9 mouse cellular contexts compared by ENCODE assay signal in genomic region chr17:28213236-28213635, GRCm38 (mm10). TPM values are rescaled to one million over a fixed set of nuclear protein-coding genes. Genes with fewer than 3 reads are reported as not detected.
DNase-seq lines count a peak whose midpoint lies in the region; ATAC-seq and TF ChIP-seq lines count a peak whose summit lies in the region.
"Had no signal": no experiment of that assay in that cellular context is flagged by ENCODE, and none has a peak within 500 bp of the region (broad histone marks: within the 10 kb centered on the region; RNA-seq: fewer than 3 reads in every experiment).

No protein-coding gene starts in this region.

- no peak overlapping the region for H3K4me2 ChIP-seq in forebrain, postnatal 0 days (ENCODE audit: low read depth)
- H3K4me2 ChIP-seq in forebrain, embryonic 14.5 days (ENCODE audit: low read length) = no peak overlapping the region
- H3K4me2 ChIP-seq in midbrain, postnatal 0 days (ENCODE audit: low read depth, low read length, poor library complexity, severe bottlenecking) = no peak overlapping the region
- H3K4me2 ChIP-seq in midbrain, embryonic 16.5 days (ENCODE audit: low read length) = no peak overlapping the region
- no peak overlapping the region for H3K4me2 ChIP-seq in stomach, postnatal 0 days (replicated peaks; ENCODE audit: low read depth)

- H3K36me3 ChIP-seq in forebrain, postnatal 0 days (ENCODE audit: insufficient read depth) = no peaks in the 10 kb centered on the region
- no peaks in the 10 kb centered on the region for H3K36me3 ChIP-seq in forebrain, embryonic 14.5 days (ENCODE audit: control insufficient read depth, insufficient read depth, low read length)
- no peaks in the 10 kb centered on the region for H3K36me3 ChIP-seq in midbrain, postnatal 0 days (ENCODE audit: insufficient read depth, low read length)
- no peaks in the 10 kb centered on the region for H3K36me3 ChIP-seq in midbrain, embryonic 16.5 days (ENCODE audit: control insufficient read depth, insufficient read depth, low read length)
- H3K36me3 ChIP-seq in stomach, postnatal 0 days (ENCODE audit: control insufficient read depth, insufficient read depth, low read length) = no peaks in the 10 kb centered on the region
- H3K36me3 ChIP-seq: limb, embryonic 10.5 days had no signal

- no peak for DNase-seq in forebrain, postnatal 0 days
- DNase-seq in forebrain, embryonic 14.5 days (ENCODE audit: low spot score) = no peak
- no peak for DNase-seq in midbrain, postnatal 0 days (ENCODE audit: low spot score)
- peak; percentile 68 for DNase-seq in stomach, postnatal 0 days (ENCODE audit: low spot score)
- no peak for DNase-seq in ovary, adult 18-20 months (ENCODE audit: low spot score)
- DNase-seq in spleen, adult 18-20 months = no peak

- WGBS in forebrain, postnatal 0 days = 30% methylated on average over 4 of the region's 4 CpGs
- 22% methylated on average over 4 of the region's 4 CpGs for WGBS in forebrain, embryonic 14.5 days
- WGBS in midbrain, postnatal 0 days = 29% methylated on average over 4 of the region's 4 CpGs
- 38% methylated on average over 4 of the region's 4 CpGs for WGBS in midbrain, embryonic 16.5 days
- 41% methylated on average over 4 of the region's 4 CpGs for WGBS in bone marrow, adult 2 months
- WGBS in stomach, postnatal 0 days = 28% methylated on average over 4 of the region's 4 CpGs

- peak; percentile 50 for TF ChIP-seq CTCF in forebrain, postnatal 0 days (IDR thresholded peaks at IDR 0.05; ENCODE audit: low read depth)
- TF ChIP-seq CTCF in midbrain, postnatal 0 days (IDR thresholded peaks at IDR 0.05) = peak; percentile 60
- TF ChIP-seq CTCF in bone marrow, adult 2 months (IDR thresholded peaks at IDR 0.05; ENCODE audit: control insufficient read depth, insufficient read depth, low read length) = peak; percentile 69
- TF ChIP-seq CTCF in stomach, postnatal 0 days (IDR thresholded peaks at IDR 0.05; ENCODE audit: low read depth) = peak; percentile 73

- no peak for ATAC-seq in forebrain, postnatal 0 days
- ATAC-seq in forebrain, embryonic 14.5 days = no peak
- no peak for ATAC-seq in midbrain, postnatal 0 days (ENCODE audit: low FRiP score)
- ATAC-seq in midbrain, embryonic 16.5 days = no peak
- ATAC-seq in stomach, postnatal 0 days (ENCODE audit: low FRiP score, low TSS enrichment) = peak; percentile 36; the same call in 1 of the 2 replicates

- no peak overlapping the region for H3K27ac ChIP-seq in forebrain, postnatal 0 days (ENCODE audit: low read depth, low read length)
- H3K27ac ChIP-seq in forebrain, embryonic 14.5 days (ENCODE audit: low read depth, low read length) = no peak overlapping the region
- H3K27ac ChIP-seq in midbrain, postnatal 0 days (ENCODE audit: low read depth, low read length) = no peak overlapping the region
- no peak overlapping the region for H3K27ac ChIP-seq in midbrain, embryonic 16.5 days (ENCODE audit: low read length)
- H3K27ac ChIP-seq in bone marrow, adult 2 months (ENCODE audit: control insufficient read depth, insufficient read depth, low read depth, low read length, poor library complexity) = no peak overlapping the region
- H3K27ac ChIP-seq in stomach, postnatal 0 days (replicated peaks) = peak overlapping the region; percentile 70; the same call in 1 of the 2 replicates

- H3K4me3 ChIP-seq in forebrain, postnatal 0 days (ENCODE audit: low read depth, low read length) = no peak overlapping the region
- H3K4me3 ChIP-seq in forebrain, embryonic 14.5 days (ENCODE audit: low read depth, low read length) = no peak overlapping the region
- H3K4me3 ChIP-seq in midbrain, postnatal 0 days (ENCODE audit: low read depth, low read length) = no peak overlapping the region
- H3K4me3 ChIP-seq in midbrain, embryonic 16.5 days (ENCODE audit: low read depth, low read length) = no peak overlapping the region
- H3K4me3 ChIP-seq in bone marrow, adult 2 months (replicated peaks; ENCODE audit: control insufficient read depth, low read depth, low read length) = no peak overlapping the region
- no peak overlapping the region for H3K4me3 ChIP-seq in stomach, postnatal 0 days (ENCODE audit: low read depth, low read length)
- H3K4me3 ChIP-seq: limb, embryonic 10.5 days had no signal

- no peaks in the 10 kb centered on the region for H3K4me1 ChIP-seq in forebrain, postnatal 0 days (ENCODE audit: insufficient read depth)
- H3K4me1 ChIP-seq in forebrain, embryonic 14.5 days (ENCODE audit: control insufficient read depth, insufficient read depth, low read length) = no peaks in the 10 kb centered on the region
- no peaks in the 10 kb centered on the region for H3K4me1 ChIP-seq in midbrain, postnatal 0 days (ENCODE audit: insufficient read depth, low read length)
- H3K4me1 ChIP-seq in midbrain, embryonic 16.5 days (ENCODE audit: control insufficient read depth, insufficient read depth, low read length) = no peaks in the 10 kb centered on the region
- H3K4me1 ChIP-seq in bone marrow, adult 2 months (ENCODE audit: control insufficient read depth, insufficient read depth, low read length) = peaks cover 9% of the 10 kb centered on the region
- no peaks in the 10 kb centered on the region; the same call in 1 of the 2 replicates for H3K4me1 ChIP-seq in stomach, postnatal 0 days (replicated peaks; ENCODE audit: control insufficient read depth, insufficient read depth)

- H3K9me3 ChIP-seq in forebrain, postnatal 0 days (ENCODE audit: low read length) = no peaks in the 10 kb centered on the region
- H3K9me3 ChIP-seq in forebrain, embryonic 14.5 days (replicated peaks; ENCODE audit: control insufficient read depth, low read length) = no peaks in the 10 kb centered on the region
- H3K9me3 ChIP-seq in midbrain, postnatal 0 days (ENCODE audit: low read length) = no peaks in the 10 kb centered on the region
- no peaks in the 10 kb centered on the region for H3K9me3 ChIP-seq in midbrain, embryonic 16.5 days (replicated peaks; ENCODE audit: control insufficient read depth, low read length, poor library complexity, severe bottlenecking)
- H3K9me3 ChIP-seq in stomach, postnatal 0 days (ENCODE audit: control insufficient read depth, low read length) = no peaks in the 10 kb centered on the region
- H3K9me3 ChIP-seq: limb, embryonic 10.5 days had no signal

- TF ChIP-seq EP300 in stomach, postnatal 0 days (optimal IDR thresholded peaks at IDR 0.05) = no peak

- no peaks in the 10 kb centered on the region for H3K27me3 ChIP-seq in forebrain, postnatal 0 days (ENCODE audit: insufficient read depth, low read length)
- no peaks in the 10 kb centered on the region for H3K27me3 ChIP-seq in forebrain, embryonic 14.5 days (replicated peaks; ENCODE audit: control insufficient read depth, insufficient read depth, low read length)
- H3K27me3 ChIP-seq in midbrain, postnatal 0 days (ENCODE audit: insufficient read depth, low read length) = peaks cover 8% of the 10 kb centered on the region; the same call in 1 of the 2 replicates
- H3K27me3 ChIP-seq in midbrain, embryonic 16.5 days (ENCODE audit: control insufficient read depth, insufficient read depth, low read depth, low read length) = no peaks in the 10 kb centered on the region
- no peaks in the 10 kb centered on the region for H3K27me3 ChIP-seq in stomach, postnatal 0 days (ENCODE audit: control insufficient read depth, insufficient read depth, low read length)

- TF ChIP-seq POLR2A in bone marrow, adult 2 months (IDR thresholded peaks at IDR 0.05; ENCODE audit: borderline replicate concordance, control insufficient read depth, low read depth, low read length) = no peak

- H3K9ac ChIP-seq in forebrain, postnatal 0 days = no peak overlapping the region
- H3K9ac ChIP-seq in forebrain, embryonic 14.5 days (ENCODE audit: low read length) = no peak overlapping the region
- H3K9ac ChIP-seq in midbrain, postnatal 0 days (replicated peaks; ENCODE audit: low read length, poor library complexity, severe bottlenecking) = no peak overlapping the region
- H3K9ac ChIP-seq in midbrain, embryonic 16.5 days (ENCODE audit: low read depth, low read length) = no peak overlapping the region
- no peak overlapping the region for H3K9ac ChIP-seq in stomach, postnatal 0 days (ENCODE audit: low read length)

RNA-seq across cellular contexts. Expression of gene Def6, which starts 5.7 kb away (rescaled TPM):
- 5.2 and 6.8 TPM in 2 replicates for total RNA-seq in forebrain, postnatal 0 days (2014; rRNA removed)
- 6.8 and 8.5 TPM in 2 replicates for polyA plus RNA-seq in forebrain, postnatal 0 days (2015; fragmentation: Nextera tagmentation; extraction: Ambion mirVana)
- polyA plus RNA-seq in forebrain, embryonic 14.5 days (2014; fragmentation: Nextera tagmentation; extraction: Ambion mirVana) = 2.4 and 3.2 TPM in 2 replicates
- 6.7 and 8.5 TPM in 2 replicates for total RNA-seq in midbrain, postnatal 0 days (2014; rRNA removed)
- 7.4 and 8.3 TPM in 2 replicates for polyA plus RNA-seq in midbrain, postnatal 0 days (2015; fragmentation: Nextera tagmentation; extraction: Ambion mirVana)
- 6.1 and 6.8 TPM in 2 replicates for polyA plus RNA-seq in midbrain, embryonic 16.5 days (2015; fragmentation: Nextera tagmentation; extraction: Ambion mirVana)
- polyA plus RNA-seq in bone marrow, adult 2 months (2011; ENCODE audit: insufficient read depth, insufficient read length, low replicate concordance, missing spikeins) = 41.3 and 45.4 TPM in 2 replicates
- 11.4 and 12.0 TPM in 2 replicates for polyA plus RNA-seq in stomach, postnatal 0 days (2015; fragmentation: Nextera tagmentation; extraction: Ambion mirVana)

RNA-seq across cellular contexts. Expression of gene Ppard, which starts 19.3 kb away (rescaled TPM):
- total RNA-seq in forebrain, postnatal 0 days (2014; rRNA removed) = 5.4 and 7.9 TPM in 2 replicates
- 0.92 and 1.3 TPM in 2 replicates for polyA plus RNA-seq in forebrain, postnatal 0 days (2015; fragmentation: Nextera tagmentation; extraction: Ambion mirVana)
- polyA plus RNA-seq in forebrain, embryonic 14.5 days (2014; fragmentation: Nextera tagmentation; extraction: Ambion mirVana) = 1.7 and 1.8 TPM in 2 replicates
- total RNA-seq in midbrain, postnatal 0 days (2014; rRNA removed) = 7.7 and 10.1 TPM in 2 replicates
- polyA plus RNA-seq in midbrain, postnatal 0 days (2015; fragmentation: Nextera tagmentation; extraction: Ambion mirVana) = 1.2 and 1.5 TPM in 2 replicates
- polyA plus RNA-seq in midbrain, embryonic 16.5 days (2015; fragmentation: Nextera tagmentation; extraction: Ambion mirVana) = 1.2 and 1.6 TPM in 2 replicates
- 4.4 and 13.2 TPM in 2 replicates for polyA plus RNA-seq in bone marrow, adult 2 months (2011; ENCODE audit: insufficient read depth, insufficient read length, low replicate concordance, missing spikeins)
- polyA plus RNA-seq in stomach, postnatal 0 days (2015; fragmentation: Nextera tagmentation; extraction: Ambion mirVana) = 3.1 and 3.4 TPM in 2 replicates

RNA-seq across cellular contexts. Expression of gene Zfp523, which starts 36.3 kb away (rescaled TPM):
- 57.7 and 72.4 TPM in 2 replicates for total RNA-seq in forebrain, postnatal 0 days (2014; rRNA removed)
- 36.5 and 41.1 TPM in 2 replicates for polyA plus RNA-seq in forebrain, postnatal 0 days (2015; fragmentation: Nextera tagmentation; extraction: Ambion mirVana)
- polyA plus RNA-seq in forebrain, embryonic 14.5 days (2014; fragmentation: Nextera tagmentation; extraction: Ambion mirVana) = 31.0 and 33.9 TPM in 2 replicates
- 65.4 and 81.7 TPM in 2 replicates for total RNA-seq in midbrain, postnatal 0 days (2014; rRNA removed)
- polyA plus RNA-seq in midbrain, postnatal 0 days (2015; fragmentation: Nextera tagmentation; extraction: Ambion mirVana) = 38.7 and 40.0 TPM in 2 replicates
- 40.4 and 42.1 TPM in 2 replicates for polyA plus RNA-seq in midbrain, embryonic 16.5 days (2015; fragmentation: Nextera tagmentation; extraction: Ambion mirVana)
- 4.3 and 11.8 TPM in 2 replicates for polyA plus RNA-seq in bone marrow, adult 2 months (2011; ENCODE audit: insufficient read depth, insufficient read length, low replicate concordance, missing spikeins)
- 17.2 and 18.1 TPM in 2 replicates for polyA plus RNA-seq in stomach, postnatal 0 days (2015; fragmentation: Nextera tagmentation; extraction: Ambion mirVana)
